Mouse (Mus musculus) stomach, postnatal 0 days (tissue): ENCODE data around the gene Ints14. TPM values are rescaled to one million over a fixed set of nuclear protein-coding genes. Genes with fewer than 3 reads are reported as not detected.
A peak's percentile ranks its signal among the peaks of the same experiment; 100 is the strongest.

Source experiments
- ATAC-seq: fragments of 200-750 bp; cut with Nextera tagmentation; 2 replicates; pipeline ENCODE4 v1.8.0; 2017; ENCODE audit not compliant: low FRiP score, low TSS enrichment
- DNase-seq: peaks from one replicate; pipeline ENCODE4 v3.0.0-alpha.2; 2016; ENCODE audit warnings: low spot score
- H3K27ac ChIP-seq: fragments of 300-500 bp; sonication (generic); replicated peaks from 2 replicates; pipeline ENCODE4 v1.5.1; 2014; ENCODE audit warnings: mild to moderate bottlenecking, control low read depth
- H3K27me3 ChIP-seq: fragments of 300-500 bp; sonication (generic); 2 replicates; pipeline ENCODE4 v1.6.1; 2014; ENCODE audit warnings: low read length; ENCODE audit not compliant: control insufficient read depth, insufficient read depth
- H3K36me3 ChIP-seq: fragments of 300-500 bp; sonication (generic); 2 replicates; pipeline ENCODE4 v1.6.1; 2014; ENCODE audit warnings: low read length, mixed read lengths; ENCODE audit not compliant: control insufficient read depth, insufficient read depth
- H3K4me1 ChIP-seq: fragments of 300-500 bp; sonication (generic); replicated peaks from 2 replicates; pipeline ENCODE4 v1.6.1; 2014; ENCODE audit warnings: antibody characterized with exemption; ENCODE audit not compliant: control insufficient read depth, insufficient read depth
- H3K4me2 ChIP-seq: fragments of 300-500 bp; sonication (generic); replicated peaks from 2 replicates; pipeline ENCODE4 v1.6.1; 2014; ENCODE audit warnings: low read depth, mild to moderate bottlenecking, control low read depth, moderate library complexity
- H3K4me3 ChIP-seq: fragments of 300-500 bp; sonication (generic); 2 replicates; pipeline ENCODE4 v1.5.1; 2014; ENCODE audit warnings: low read depth, low read length, control low read depth
- H3K9ac ChIP-seq: fragments of 300-500 bp; sonication (generic); 2 replicates; pipeline ENCODE4 v1.6.1; 2014; ENCODE audit warnings: mild to moderate bottlenecking, low read length, control low read depth, mixed read lengths
- H3K9me3 ChIP-seq: fragments of 300-500 bp; sonication (generic); 2 replicates; pipeline ENCODE4 v1.6.1; 2016; ENCODE audit warnings: low read length; ENCODE audit not compliant: control insufficient read depth
- CTCF ChIP-seq: IDR thresholded peaks from 2 replicates; pipeline ENCODE4 v1.5.1; 2016; ENCODE audit warnings: antibody characterized with exemption, low read depth, mild to moderate bottlenecking, moderate library complexity
- EP300 ChIP-seq: optimal IDR thresholded peaks from 2 replicates; pipeline ENCODE3; 2016; ENCODE audit warnings: antibody characterized with exemption
- WGBS: fragments of 180-500 bp; shearing (Covaris S2); extraction: QIAGEN DNeasy Blood & Tissue Kit; methylation state at CpG from one replicate; pipeline ENCODE4 v1.1.7; 2014; 5-methylcytosine and 5-hydroxymethylcytosine counted together
- polyA plus RNA-seq: library from polyadenylated mRNA; unstranded; fragments of >200 nt; fragmentation: Nextera tagmentation; extraction: Ambion mirVana; gene quantifications from 2 replicates; pipeline ENCODE4 v1.2.1, GENCODE M21; 2015

Gene Ints14
- polyA plus RNA-seq = 25.0 and 25.8 TPM in 2 replicates

GRCm38 (mm10) chr9:64960117-64960977 is at the start of gene Ints14:
Gene Ints14 (plus strand): TSS chr9:64960905.
- Histone ChIP-seq H3K27ac (peak within 1 kb of the TSS; percentile 95), H3K27me3 (no peaks in the 10 kb centered on the region), H3K9ac (peak within 1 kb of the TSS; percentile 94), H3K4me2 (peak within 1 kb of the TSS; percentile 69), H3K4me1 (no peaks in the 10 kb centered on the region), H3K9me3 (no peaks in the 10 kb centered on the region), H3K36me3 (peaks cover 3% of the 10 kb centered on the region; the same call in 1 of the 2 replicates), H3K4me3 (peak within 1 kb of the TSS; percentile 86)
- TF ChIP-seq EP300 = no peak
- TF ChIP-seq CTCF = peak; percentile 92
- DNase-seq = peak; percentile 95
- peak; percentile 96 for ATAC-seq
- WGBS = 4% methylated on average over 29 of the region's 29 CpGs

GRCm38 (mm10) chr9:64913406-64913805 is 47.3 kb upstream of the Ints14 start:
- Histone ChIP-seq H3K9me3 (no peaks in the 10 kb centered on the region), H3K9ac (no peak overlapping the region), H3K4me2 (no peak overlapping the region), H3K27ac (no peak overlapping the region), H3K4me1 (no peaks in the 10 kb centered on the region), H3K27me3 (no peaks in the 10 kb centered on the region), H3K36me3 (0 out of 2 replicates have a peak, but pooled peaks cover 5% of the 10 kb centered on the region), H3K4me3 (no peak overlapping the region)
- DNase-seq (peak; percentile 45), ATAC-seq (peak; percentile 57; the same call in 1 of the 2 replicates)
- WGBS = 73% methylated on average over 4 of the region's 4 CpGs
- TF ChIP-seq EP300 (no peak), CTCF (no peak)

- Histone ChIP-seq H3K9ac (no peak overlapping the region), H3K9me3 (no peaks in the 10 kb centered on the region), H3K4me3 (no peak overlapping the region), H3K36me3 (0 out of 2 replicates have a peak, but pooled peaks cover 5% of the 10 kb centered on the region), H3K27me3 (no peaks in the 10 kb centered on the region), H3K27ac (no peak overlapping the region), H3K4me2 (no peak overlapping the region), H3K4me1 (no peaks in the 10 kb centered on the region)
- whole genome bisulfite sequencing = 57% methylated on average over 2 of the region's 2 CpGs
- no peak for DNase-seq
- TF ChIP-seq CTCF = no peak
- TF ChIP-seq EP300 = no peak
- peak; percentile 51; the same call in 1 of the 2 replicates for ATAC-seq
Observed at GRCm38 (mm10) chr9:64913973-64914372, 46.7 kb upstream of the Ints14 start.

- Histone ChIP-seq H3K9me3 (no peaks in the 10 kb centered on the region), H3K4me1 (no peaks in the 10 kb centered on the region), H3K27me3 (no peaks in the 10 kb centered on the region), H3K27ac (no peak overlapping the region), H3K4me3 (no peak overlapping the region), H3K4me2 (no peak overlapping the region), H3K9ac (no peak overlapping the region), H3K36me3 (0 out of 2 replicates have a peak, but pooled peaks cover 5% of the 10 kb centered on the region)
- TF ChIP-seq EP300 = no peak
- no peak for TF ChIP-seq CTCF
- ATAC-seq (no peak), DNase-seq (no peak)
- 67% methylated on average over 4 of the region's 4 CpGs for WGBS
Observed at GRCm38 (mm10) chr9:64914629-64915028, 46.1 kb upstream of the Ints14 start.

GRCm38 (mm10) chr9:64918560-64918959 is 42.1 kb upstream of the Ints14 start:
- Histone ChIP-seq H3K27me3 (no peaks in the 10 kb centered on the region), H3K4me3 (peak overlapping the region; percentile 20), H3K9ac (peak overlapping the region; percentile 23; the same call in 1 of the 2 replicates), H3K36me3 (0 out of 2 replicates have a peak, but pooled peaks cover 2% of the 10 kb centered on the region), H3K27ac (no peak overlapping the region), H3K4me2 (peak overlapping the region; percentile 39), H3K9me3 (no peaks in the 10 kb centered on the region), H3K4me1 (no peaks in the 10 kb centered on the region)
- 42% methylated on average over 16 of the region's 16 CpGs for WGBS
- no peak for TF ChIP-seq CTCF
- TF ChIP-seq EP300 = no peak
- no peak for ATAC-seq
- DNase-seq = peak; percentile 67

GRCm38 (mm10) chr9:64925771-64926170 is 34.9 kb upstream of the Ints14 start:
- 61% methylated on average over 5 of the region's 5 CpGs for WGBS
- Histone ChIP-seq H3K36me3 (no peaks in the 10 kb centered on the region), H3K4me3 (no peak overlapping the region), H3K27me3 (no peaks in the 10 kb centered on the region), H3K9me3 (no peaks in the 10 kb centered on the region), H3K9ac (no peak overlapping the region), H3K4me1 (no peaks in the 10 kb centered on the region; the same call in 1 of the 2 replicates), H3K27ac (peak overlapping the region; percentile 58), H3K4me2 (no peak overlapping the region)
- TF ChIP-seq EP300 = no peak
- no peak for TF ChIP-seq CTCF
- ATAC-seq = no peak
- no peak for DNase-seq
